Mouse (Mus musculus): Measurements from ENCODE around the gene Mesp1.
"Not testable (repeated sequence)": the region's sequence is repeated elsewhere in the genome, so short reads cannot be mapped to it uniquely, and the experiment has no call there.

Mesp1 gene

GRCm38 (mm10) chr7:79792635-79793421, 760 bp downstream of the Mesp1 start:
- in situ Hi-C loops (cut with MboI; ENCODE audit: low sequenced_read_pairs) = no loop called here

GRCm38 (mm10) chr7:79789812-79790211, 3.8 kb downstream of the Mesp1 start:
- in situ Hi-C loops (cut with MboI; ENCODE audit: low sequenced_read_pairs) = not testable (repeated sequence)

GRCm38 (mm10) chr7:79786295-79786694, 7.3 kb downstream of the Mesp1 start:
- in situ Hi-C loops (cut with MboI; ENCODE audit: low sequenced_read_pairs) = no loop called here

GRCm38 (mm10) chr7:79782516-79782855, 11.1 kb downstream of the Mesp1 start:
- in situ Hi-C loops (cut with MboI; ENCODE audit: low sequenced_read_pairs) = no loop called here

- in situ Hi-C loops (cut with MboI; ENCODE audit: low sequenced_read_pairs) = no loop called here
Observed at GRCm38 (mm10) chr7:79781826-79782515, 11.6 kb downstream of the Mesp1 start.

- in situ Hi-C loops (cut with MboI; ENCODE audit: low sequenced_read_pairs) = no loop called here
Observed at GRCm38 (mm10) chr7:79780647-79781626, 12.7 kb downstream of the Mesp1 start.

GRCm38 (mm10) chr7:79771561-79772512, 21.8 kb downstream of the Mesp1 start:
- in situ Hi-C loops (cut with MboI; ENCODE audit: low sequenced_read_pairs) = no loop called here

- in situ Hi-C loops (cut with MboI; ENCODE audit: low sequenced_read_pairs) = no loop called here
Observed at GRCm38 (mm10) chr7:79769664-79770063, 23.9 kb downstream of the Mesp1 start.

- in situ Hi-C loops (cut with MboI; ENCODE audit: low sequenced_read_pairs) = no loop called here
Observed at GRCm38 (mm10) chr7:79765991-79766390, 27.6 kb downstream of the Mesp1 start.

GRCm38 (mm10) chr7:79762106-79762505, 31.5 kb downstream of the Mesp1 start:
- in situ Hi-C loops (cut with MboI; ENCODE audit: low sequenced_read_pairs) = no loop called here

- in situ Hi-C loops (cut with MboI; ENCODE audit: low sequenced_read_pairs) = no loop called here
Observed at GRCm38 (mm10) chr7:79761124-79761876, 32.3 kb downstream of the Mesp1 start.

GRCm38 (mm10) chr7:79759766-79760165, 33.8 kb downstream of the Mesp1 start:
- in situ Hi-C loops (cut with MboI; ENCODE audit: low sequenced_read_pairs) = no loop called here

- in situ Hi-C loops (cut with MboI; ENCODE audit: low sequenced_read_pairs) = no loop called here
Observed at GRCm38 (mm10) chr7:79758176-79758575, 35.4 kb downstream of the Mesp1 start.

GRCm38 (mm10) chr7:79756334-79756733, 37.3 kb downstream of the Mesp1 start:
- in situ Hi-C loops (cut with MboI; ENCODE audit: low sequenced_read_pairs) = no loop called here

- in situ Hi-C loops (cut with MboI; ENCODE audit: low sequenced_read_pairs) = no loop called here
Observed at GRCm38 (mm10) chr7:79749511-79749910, 44.1 kb downstream of the Mesp1 start.

- in situ Hi-C loops (cut with MboI; ENCODE audit: low sequenced_read_pairs) = no loop called here
Observed at GRCm38 (mm10) chr7:79747659-79748058, 45.9 kb downstream of the Mesp1 start.

GRCm38 (mm10) chr7:79744585-79744984, 49.0 kb downstream of the Mesp1 start:
- in situ Hi-C loops (cut with MboI; ENCODE audit: low sequenced_read_pairs) = no loop called here

- in situ Hi-C loops (cut with MboI; ENCODE audit: low sequenced_read_pairs) = no loop called here
Observed at GRCm38 (mm10) chr7:79744051-79744450, 49.5 kb downstream of the Mesp1 start.

Data from CH12F3 (cell line).